Mouse (Mus musculus) mouse trophoblast stem cell (cell line): ENCODE results near the gene Aqp7.
"Not testable (repeated sequence)": the region's sequence is repeated elsewhere in the genome, so short reads cannot be mapped to it uniquely, and the experiment has no call there.

ENCODE experiments used
- in situ Hi-C, 2 experiments: fragments of 300-500 bp; cut with MseI, MboI; formaldehyde crosslinking; loops; 2 replicates in 1 of 2; 3 replicates in 1 of 2; pipeline ENCODE4 v1.15.1; 2025

Aqp7 gene

DNA sequence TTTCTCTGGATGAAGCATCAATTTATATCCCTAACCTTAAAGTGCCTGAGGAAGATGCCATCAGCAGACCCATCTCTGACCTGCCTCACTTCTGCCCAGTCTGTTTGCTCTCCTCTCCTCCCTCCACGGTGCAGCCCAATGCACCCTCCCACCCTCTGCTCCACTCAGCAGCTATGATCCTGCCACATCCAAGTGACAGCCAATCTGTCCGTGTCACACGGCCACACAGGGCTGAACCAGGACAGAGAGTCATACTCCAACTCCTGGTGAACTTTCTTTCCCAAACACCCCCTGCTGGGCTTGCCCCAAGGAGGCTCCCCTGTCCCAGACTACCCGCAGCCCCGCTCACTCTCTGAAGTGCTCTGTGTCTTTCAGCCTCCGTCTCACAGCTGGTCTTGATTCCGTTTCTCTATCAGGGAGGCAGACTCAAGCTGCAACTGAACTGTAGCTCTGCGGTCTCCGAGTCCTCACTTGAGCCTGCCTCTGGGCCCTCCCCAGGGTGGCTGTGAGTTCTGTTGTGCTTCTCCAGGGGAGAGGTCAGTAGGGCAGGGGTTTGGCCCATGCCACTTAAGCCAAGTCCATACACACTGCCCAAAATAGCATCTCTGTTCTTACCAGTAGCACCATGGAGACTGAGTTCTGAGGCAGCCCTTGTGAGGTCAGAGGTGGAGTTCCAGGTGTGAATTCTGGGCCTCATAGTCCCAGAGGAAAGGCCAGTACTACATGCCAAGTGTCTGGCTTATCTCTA lies at the start of gene Aqp7:
TSS of gene Aqp7 (minus strand) at position 616 of the 748 bp plus-strand sequence.
- in situ Hi-C loops = no loop called here

GRCm38 (mm10) chr4:41097381-41097780 lies 49.4 kb upstream of the Aqp7 start:
- in situ Hi-C loops = no loop called here

GRCm38 (mm10) chr4:41096794-41097193 lies 48.9 kb upstream of the Aqp7 start:
- in situ Hi-C loops = no loop called here

DNA sequence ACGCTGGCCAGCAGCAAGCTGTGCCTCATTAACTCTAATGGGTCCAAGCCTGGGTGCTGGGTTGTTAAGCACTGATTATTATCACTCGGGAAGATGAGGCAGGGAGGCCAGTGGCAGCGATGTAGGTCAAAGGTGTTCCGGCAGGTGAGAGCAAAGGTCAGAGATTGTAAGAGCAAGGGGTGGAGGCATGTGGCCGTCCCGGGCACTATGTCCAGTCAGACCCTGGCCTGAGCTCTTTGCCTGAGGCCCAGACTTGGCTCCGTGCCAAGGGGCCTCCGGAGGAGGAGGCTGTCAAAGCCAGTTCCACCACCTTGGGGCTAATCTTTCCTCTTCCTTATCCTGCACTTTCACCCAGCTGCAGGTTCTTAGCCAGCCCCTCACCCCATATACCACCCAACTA lies 48.2 kb upstream of the Aqp7 start:
- in situ Hi-C loops = no loop called here

- in situ Hi-C loops = no loop called here
Observed at GRCm38 (mm10) chr4:41094361-41094760, 46.4 kb upstream of the Aqp7 start.

DNA sequence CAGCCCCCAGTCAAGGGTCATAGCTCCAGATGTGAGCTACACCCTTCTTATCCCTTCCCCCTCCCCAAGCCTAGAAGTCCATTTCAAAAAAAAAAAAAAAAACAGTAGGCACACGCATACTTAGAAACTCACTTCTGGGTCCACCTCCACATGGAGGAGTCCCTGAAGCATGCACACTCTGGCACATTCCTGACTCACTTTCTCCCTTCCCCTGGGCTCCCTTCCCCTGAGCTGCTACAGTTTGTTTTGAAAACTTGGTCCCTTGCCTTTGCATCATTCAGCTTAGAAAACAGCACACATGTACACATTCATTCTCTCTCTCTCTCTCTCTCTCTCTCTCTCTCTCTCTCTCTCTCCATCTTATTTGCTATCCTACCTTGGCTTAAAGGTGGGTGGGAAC lies 45.0 kb upstream of the Aqp7 start:
- in situ Hi-C loops = no loop called here

DNA sequence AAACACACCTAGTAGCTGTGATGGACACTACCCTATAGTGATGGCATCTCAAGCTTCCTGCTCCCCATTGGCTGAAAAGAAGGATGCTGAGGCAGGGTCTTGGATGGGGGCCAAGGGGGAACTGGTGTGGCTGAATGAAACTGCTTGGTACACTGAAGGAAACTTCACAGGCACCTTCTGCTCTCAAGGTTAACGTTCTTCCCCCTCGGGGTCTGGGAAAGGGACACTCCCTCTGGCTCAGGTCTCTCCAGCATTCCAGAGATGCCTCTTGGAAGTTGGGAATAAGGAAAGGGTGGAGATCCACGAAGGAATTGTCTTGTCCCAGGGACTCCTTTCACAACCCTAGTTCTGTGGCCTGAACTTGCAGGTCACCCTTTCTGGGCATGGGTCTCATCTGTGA lies 43.5 kb upstream of the Aqp7 start:
- in situ Hi-C loops = no loop called here

DNA sequence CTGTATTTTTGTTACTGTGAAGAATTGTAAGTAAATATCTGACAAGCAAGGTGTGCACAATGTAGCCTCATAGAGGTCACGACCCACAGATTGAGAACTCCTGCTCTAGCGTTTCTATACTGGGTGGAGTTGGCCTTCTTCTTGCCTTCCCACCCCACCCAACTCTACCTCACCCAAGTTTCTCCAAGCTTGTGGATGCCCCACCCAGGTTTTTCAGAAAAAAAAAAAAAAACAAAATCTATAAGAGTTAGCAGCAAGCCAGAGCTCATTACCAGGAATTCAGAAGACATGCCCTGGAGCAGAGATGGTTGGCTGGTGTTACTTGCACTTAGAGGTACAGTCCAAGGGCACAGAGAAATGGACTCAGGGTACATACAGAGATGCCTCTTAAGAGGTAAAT lies 41.8 kb upstream of the Aqp7 start:
- in situ Hi-C loops = no loop called here

DNA sequence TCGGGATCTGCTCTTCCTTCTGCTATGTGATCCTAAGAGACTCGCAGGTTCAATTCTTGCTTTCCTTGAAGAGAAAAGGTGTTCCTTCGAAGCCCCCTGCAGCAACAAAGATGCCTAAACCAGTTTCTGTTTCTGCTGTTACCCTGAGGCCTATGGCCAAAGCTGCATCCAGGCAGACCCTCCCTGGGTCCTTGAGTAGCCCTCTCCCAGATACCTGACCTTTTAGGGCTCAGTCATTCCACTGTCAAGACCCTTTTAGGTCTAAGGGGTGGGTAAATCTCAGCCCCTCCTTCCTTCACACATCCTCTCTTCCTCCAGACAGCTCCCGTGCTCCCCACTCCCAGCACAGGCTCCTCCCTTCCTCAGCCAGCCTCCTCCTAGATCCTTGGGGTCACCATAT lies 41.2 kb upstream of the Aqp7 start:
- in situ Hi-C loops = no loop called here

GRCm38 (mm10) chr4:41087459-41088298 lies 39.7 kb upstream of the Aqp7 start:
- in situ Hi-C loops = no loop called here

DNA sequence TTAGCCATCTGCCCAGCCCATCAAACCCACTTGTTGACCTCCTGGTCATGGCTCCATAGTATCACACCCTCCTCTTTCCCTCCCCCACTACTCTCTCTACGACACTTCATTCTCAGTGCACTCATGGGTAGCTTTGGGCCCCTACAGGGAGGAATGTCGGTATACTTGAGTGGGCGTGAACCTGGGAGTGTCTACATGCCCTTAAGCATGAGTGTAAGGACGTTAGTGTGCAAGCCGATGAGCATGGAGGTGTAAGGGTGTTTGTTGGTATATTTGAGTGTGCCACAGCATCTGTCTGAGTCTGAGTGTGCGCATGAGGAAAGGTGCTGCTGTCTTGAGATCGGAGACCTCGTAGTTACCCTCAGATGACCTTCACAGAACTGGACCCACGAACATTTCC lies 39.0 kb upstream of the Aqp7 start:
- in situ Hi-C loops = no loop called here

GRCm38 (mm10) chr4:41084819-41085218 lies 36.9 kb upstream of the Aqp7 start:
- in situ Hi-C loops = no loop called here

- in situ Hi-C loops = not testable (repeated sequence)
Observed at GRCm38 (mm10) chr4:41082803-41083202, 34.9 kb upstream of the Aqp7 start.

DNA sequence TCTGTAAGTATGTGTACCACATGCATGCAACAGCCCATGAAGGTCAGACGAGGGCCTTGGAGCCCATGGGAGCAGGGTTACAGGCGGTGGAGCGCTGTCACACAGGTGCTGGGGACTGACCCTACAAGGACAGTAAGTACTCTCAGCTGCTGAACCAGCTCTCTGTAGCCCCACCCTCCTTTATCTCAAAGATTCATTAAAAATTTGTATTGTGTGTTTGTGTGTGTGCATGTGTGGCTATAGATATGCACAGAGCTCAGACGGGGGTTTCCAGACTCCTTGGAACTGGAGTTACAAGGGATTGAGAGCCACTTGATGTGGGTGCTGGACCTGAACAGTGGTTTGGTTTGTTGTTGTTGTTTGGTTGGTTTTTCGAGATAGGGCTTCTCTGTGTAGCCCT lies 33.8 kb upstream of the Aqp7 start:
- in situ Hi-C loops = no loop called here

- in situ Hi-C loops = no loop called here
Observed at GRCm38 (mm10) chr4:41078726-41079125, 30.8 kb upstream of the Aqp7 start.

GRCm38 (mm10) chr4:41074461-41074860 lies 26.5 kb upstream of the Aqp7 start:
- in situ Hi-C loops = no loop called here

- in situ Hi-C loops = no loop called here
Observed at GRCm38 (mm10) chr4:41073008-41073817, 25.3 kb upstream of the Aqp7 start.

- in situ Hi-C loops = no loop called here
Observed at GRCm38 (mm10) chr4:41071500-41072429, 23.8 kb upstream of the Aqp7 start.

- in situ Hi-C loops = no loop called here
Observed at GRCm38 (mm10) chr4:41065196-41065595, 17.3 kb upstream of the Aqp7 start.

DNA sequence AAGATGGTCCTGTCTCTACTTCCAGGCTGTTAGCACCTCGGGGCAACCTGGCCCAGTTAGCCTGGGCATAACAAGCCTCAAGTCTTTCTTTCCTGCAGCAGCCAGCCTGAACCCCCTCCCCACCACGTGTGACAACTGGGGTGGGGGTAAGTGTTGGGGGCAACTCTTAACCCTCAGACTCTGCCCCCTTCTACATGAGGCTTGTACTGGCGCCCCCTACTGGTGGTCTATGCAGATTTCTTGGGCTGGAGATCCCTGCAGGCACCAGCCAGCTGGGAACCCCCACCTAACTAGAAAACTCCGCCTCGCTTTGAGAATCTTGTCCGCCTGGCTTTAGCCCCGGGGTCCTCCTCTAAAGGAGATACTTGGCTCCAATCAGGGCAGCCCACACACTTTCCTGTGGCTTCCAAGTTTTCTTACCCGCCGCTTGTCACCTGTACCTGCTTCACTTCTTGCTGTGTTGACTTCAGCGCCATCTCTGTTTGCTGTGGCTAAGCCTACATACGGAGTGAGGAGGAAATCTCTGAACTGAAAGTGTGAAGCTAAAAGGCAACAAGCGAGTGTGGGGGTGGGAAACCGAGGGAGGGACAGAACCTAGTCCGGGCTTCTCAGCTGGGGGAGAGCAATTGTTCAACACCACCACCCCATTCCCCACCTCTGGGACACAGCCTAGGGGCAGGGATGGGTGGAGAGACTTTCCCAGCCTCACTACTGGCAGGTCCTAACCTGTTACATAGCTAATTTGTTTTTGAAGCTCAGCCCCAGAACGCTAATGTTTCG lies 16.1 kb upstream of the Aqp7 start:
- in situ Hi-C loops = no loop called here
